Mouse (Mus musculus) cerebellum, adult 2 months (tissue): ENCODE data around the gene Sis. TPM values are rescaled to one million over a fixed set of nuclear protein-coding genes. Genes with fewer than 3 reads are reported as not detected.

Source experiments
- DNase-seq, 2 experiments: peaks; one replicate each; pipeline ENCODE4 v3.0.0; 2021
- H3K27ac ChIP-seq: fragments of 200-500 bp; 2 replicates; pipeline ENCODE4 v1.5.1; 2012; ENCODE audit warnings: low read length, control low read depth, inconsistent platforms; ENCODE audit not compliant: insufficient read depth
- H3K27me3 ChIP-seq: fragments of 200-500 bp; 2 replicates; pipeline ENCODE4 v1.6.1; 2012; ENCODE audit warnings: inconsistent platforms, mild to moderate bottlenecking, low read length, moderate library complexity; ENCODE audit not compliant: control insufficient read depth, insufficient read depth
- H3K4me1 ChIP-seq: fragments of 200-500 bp; 2 replicates; pipeline ENCODE4 v1.6.1; 2011; ENCODE audit warnings: low read length; ENCODE audit not compliant: control insufficient read depth, insufficient read depth
- H3K4me3 ChIP-seq: fragments of 200-500 bp; replicated peaks from 2 replicates; pipeline ENCODE3; 2011; ENCODE audit warnings: mild to moderate bottlenecking, low read depth, low read length, control low read depth; ENCODE audit not compliant: insufficient read depth
- CTCF ChIP-seq: fragments of 200-500 bp; IDR thresholded peaks from 2 replicates; pipeline ENCODE4 v1.5.1; 2011; ENCODE audit warnings: low read depth, mild to moderate bottlenecking, control low read depth, low read length, moderate library complexity, borderline replicate concordance; ENCODE audit not compliant: insufficient read depth
- POLR2A ChIP-seq: fragments of 200-500 bp; IDR thresholded peaks from 2 replicates; pipeline ENCODE4 v1.6.1; 2011; ENCODE audit warnings: low read length, control low read depth, borderline replicate concordance; ENCODE audit not compliant: insufficient read depth
- WGBS: fragments of 180-500 bp; shearing (Covaris S2); methylation state at CpG from one replicate; pipeline ENCODE4 v1.1.7; 2018; 5-methylcytosine and 5-hydroxymethylcytosine counted together
- polyA plus RNA-seq: library from polyadenylated mRNA; depleted of rRNA; stranded (reverse); fragments of >200 nt; gene quantifications from 2 replicates; pipeline ENCODE4 v1.2.3, GENCODE M21; 2012; rRNA removed

Gene Sis
- polyA plus RNA-seq, 1 experiment: 0.02 TPM

DNA sequence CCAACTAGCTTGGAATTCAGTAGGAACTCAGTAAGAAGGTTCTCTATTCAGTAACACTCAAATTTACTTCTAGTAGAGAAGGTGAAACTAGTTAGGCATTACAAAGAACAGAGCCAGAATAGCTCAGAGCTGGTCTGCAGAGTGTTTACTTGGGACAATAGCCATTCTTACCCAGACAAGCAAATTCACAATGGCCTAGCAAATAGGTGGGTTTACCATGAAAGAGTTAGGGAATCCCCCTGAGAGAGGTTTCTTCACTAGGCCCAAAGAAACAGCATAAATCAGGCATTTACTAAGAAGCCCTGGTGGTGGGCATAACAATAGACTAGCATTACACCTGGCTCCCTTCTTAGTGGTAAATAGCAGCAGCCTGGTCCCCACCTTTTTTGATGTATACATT, 99.5 kb downstream of the Sis start:
- no peak for DNase-seq
- Histone ChIP-seq H3K4me3 (no peak overlapping the region), H3K27me3 (no peaks in the 10 kb centered on the region), H3K27ac (no peak overlapping the region), H3K4me1 (no peaks in the 10 kb centered on the region)
- no peak for TF ChIP-seq CTCF
- no peak for TF ChIP-seq POLR2A

DNA sequence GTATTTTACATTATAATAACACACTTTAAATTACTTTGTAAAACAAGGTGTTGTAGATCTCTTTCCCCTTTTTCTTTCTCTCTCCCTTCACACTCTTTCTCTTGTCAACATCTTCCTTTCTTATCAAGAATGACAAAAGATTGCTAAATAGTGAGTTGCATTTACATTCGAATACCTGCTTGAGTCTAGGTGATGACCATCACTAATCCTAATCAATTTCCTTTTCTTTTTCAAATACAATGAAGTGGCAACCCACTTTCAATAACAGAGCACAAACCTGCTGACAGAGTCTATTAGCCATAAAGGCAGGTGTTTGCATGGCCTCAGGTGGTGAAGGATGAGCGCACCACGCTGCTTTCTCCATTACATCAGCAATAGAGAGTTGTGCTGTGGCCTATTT, 108.9 kb downstream of the Sis start:
- no peaks in the 10 kb centered on the region for H3K27me3 ChIP-seq
- DNase-seq: no peak
- WGBS: 90% methylated on average over 3 of the region's 3 CpGs
- H3K4me3 ChIP-seq: no peak overlapping the region
- no peak overlapping the region for H3K27ac ChIP-seq
- H3K4me1 ChIP-seq: no peaks in the 10 kb centered on the region
- TF ChIP-seq CTCF (no peak), POLR2A (no peak)

DNA sequence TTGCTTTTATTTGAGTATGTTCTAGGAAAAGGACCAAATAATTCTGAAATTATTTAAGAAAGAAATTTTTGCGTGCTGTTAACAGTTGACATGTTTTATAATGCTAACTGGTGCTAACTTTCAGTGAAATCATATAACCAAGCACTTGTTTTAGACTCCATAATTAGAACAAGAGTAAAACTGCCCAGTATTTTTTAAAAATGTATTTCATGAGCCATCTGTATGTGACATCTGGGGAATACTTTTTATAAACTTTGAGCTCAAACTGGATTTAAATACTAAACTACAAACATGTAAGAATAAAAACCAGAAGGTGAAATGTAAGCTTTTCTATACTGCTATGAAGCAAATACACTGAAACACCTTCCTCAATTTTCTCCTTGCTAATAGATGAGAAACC, 112.3 kb downstream of the Sis start:
- DNase-seq: no peak
- no peak overlapping the region for H3K27ac ChIP-seq
- H3K4me1 ChIP-seq: no peaks in the 10 kb centered on the region
- WGBS: 82% methylated on average over 1 of the region's 1 CpGs
- H3K4me3 ChIP-seq: no peak overlapping the region
- H3K27me3 ChIP-seq: no peaks in the 10 kb centered on the region
- no peak for TF ChIP-seq POLR2A
- TF ChIP-seq CTCF: no peak

DNA sequence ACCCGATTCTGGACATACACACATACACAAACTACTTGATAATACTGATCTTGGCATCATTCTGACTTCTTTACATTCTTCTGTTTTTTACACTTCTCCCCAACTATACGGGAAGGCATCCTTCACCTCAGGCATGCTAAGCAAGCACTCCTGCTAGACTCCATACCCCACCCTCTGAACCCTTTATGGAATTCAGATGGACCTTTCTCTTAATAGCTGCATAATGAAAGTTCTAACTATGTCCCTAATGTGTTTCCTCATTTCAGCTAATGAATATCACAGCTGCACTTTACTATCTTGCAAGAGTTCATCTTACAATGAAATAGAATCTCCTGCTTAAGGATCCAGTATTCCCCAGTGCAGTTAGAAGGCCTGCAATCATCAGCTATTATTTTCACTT, 127.0 kb downstream of the Sis start:
- Histone ChIP-seq H3K27ac (no peak overlapping the region), H3K4me3 (no peak overlapping the region), H3K27me3 (no peaks in the 10 kb centered on the region; the same call in 1 of the 2 replicates), H3K4me1 (no peaks in the 10 kb centered on the region)
- 90% methylated on average over 2 of the region's 2 CpGs for WGBS
- no peak for DNase-seq
- TF ChIP-seq POLR2A (no peak), CTCF (no peak)

Other genes starting within 250 kb of the Sis start
- gene Slitrk3, start 89.9 kb upstream of the Sis start, polyA plus RNA-seq: 9.3 and 10.0 TPM in 2 replicates